Mouse (Mus musculus) small intestine, adult 2 months (tissue): ENCODE measurements at regions not wholly inside any gene's neighbourhood (a gene's known extent, or its start where the extent isn't known, plus 50 kb on each side); places are given as distances from the start of the nearest gene placed in this dataset.

Source experiments
- CTCF ChIP-seq: fragments of 200-500 bp; IDR thresholded peaks from 2 replicates; pipeline ENCODE4 v1.5.1; 2012; ENCODE audit warnings: low read depth, mild to moderate bottlenecking, control low read depth, inconsistent platforms, low read length, moderate library complexity, mixed read lengths; ENCODE audit not compliant: insufficient replicate concordance, insufficient read length; ENCODE audit errors: extremely low read depth
- POLR2A ChIP-seq: fragments of 200-500 bp; IDR thresholded peaks from 2 replicates; pipeline ENCODE4 v1.6.1; 2012; ENCODE audit warnings: low read depth, mild to moderate bottlenecking, control low read depth, inconsistent platforms, low read length, moderate library complexity

GRCm38 (mm10) chr7:71419261-71419660 lies 68.0 kb upstream of the Gm10295 start:
- TF ChIP-seq CTCF (no peak), POLR2A (no peak)
